Mouse (Mus musculus): Measurements from ENCODE around the gene Lrp1. TPM values are rescaled to one million over a fixed set of nuclear protein-coding genes. Genes with fewer than 3 reads are reported as not detected.

Gene Lrp1
- total RNA-seq, 2 experiments from 2014 or later: 264 to 276 TPM

GRCm38 (mm10) chr10:127652906-127653638 lies 32.1 kb upstream of the Lrp1 start:
- no peak for DNase-seq (ENCODE audit: low spot score in 2 of 2)

GRCm38 (mm10) chr10:127645791-127646190 lies 24.8 kb upstream of the Lrp1 start:
- no peak for DNase-seq (ENCODE audit: low spot score in 2 of 2)

- DNase-seq (ENCODE audit: low spot score in 2 of 2): no peak
Measured at GRCm38 (mm10) chr10:127643553-127644238, 22.7 kb upstream of the Lrp1 start.

- DNase-seq (ENCODE audit: low spot score in 2 of 2): no peak
Measured at GRCm38 (mm10) chr10:127642772-127643552, 22.0 kb upstream of the Lrp1 start, which contains the start of gene Stat6. TSS of gene Stat6 (plus strand) at chr10:127642986.

- DNase-seq (ENCODE audit: low spot score in 2 of 2): peak; percentile 88 to 95
Measured at GRCm38 (mm10) chr10:127641861-127642771, 21.2 kb upstream of the Lrp1 start.

GRCm38 (mm10) chr10:127640421-127640820 lies 19.5 kb upstream of the Lrp1 start:
- DNase-seq (ENCODE audit: low spot score in 2 of 2): no peak

GRCm38 (mm10) chr10:127632668-127633271 lies 11.8 kb upstream of the Lrp1 start:
- DNase-seq (ENCODE audit: low spot score in 2 of 2): no peak

- DNase-seq (ENCODE audit: low spot score in 2 of 2): no peak
Measured at GRCm38 (mm10) chr10:127631261-127632214, 10.6 kb upstream of the Lrp1 start.

GRCm38 (mm10) chr10:127626433-127626832 lies 5.5 kb upstream of the Lrp1 start:
- peak in 1 of 2 experiments; percentile 58 for DNase-seq (ENCODE audit: low spot score in 2 of 2)

- no peak for DNase-seq (ENCODE audit: low spot score in 2 of 2)
Measured at GRCm38 (mm10) chr10:127623439-127624216, 2.7 kb upstream of the Lrp1 start.

GRCm38 (mm10) chr10:127622661-127623060 lies 1.7 kb upstream of the Lrp1 start:
- no peak for DNase-seq (ENCODE audit: low spot score in 2 of 2)

- no peak for DNase-seq (ENCODE audit: low spot score in 2 of 2)
Measured at GRCm38 (mm10) chr10:127622057-127622392, 1.1 kb upstream of the Lrp1 start.

- DNase-seq (ENCODE audit: low spot score in 2 of 2): peak; percentile 84 to 89
Measured at GRCm38 (mm10) chr10:127621191-127622056, 476 bp upstream of the Lrp1 start.

- DNase-seq (ENCODE audit: low spot score in 2 of 2): no peak
Measured at GRCm38 (mm10) chr10:127619941-127620405, 975 bp downstream of the Lrp1 start.

- no peak for DNase-seq (ENCODE audit: low spot score in 2 of 2)
Measured at GRCm38 (mm10) chr10:127619119-127619721, 1.7 kb downstream of the Lrp1 start.

- no peak for DNase-seq (ENCODE audit: low spot score in 2 of 2)
Measured at GRCm38 (mm10) chr10:127618173-127618572, 2.8 kb downstream of the Lrp1 start.

GRCm38 (mm10) chr10:127617294-127617693 lies 3.7 kb downstream of the Lrp1 start:
- DNase-seq (ENCODE audit: low spot score in 2 of 2): no peak

Data from left cerebral cortex, adult 18-20 months (tissue).